Mouse (Mus musculus): ENCODE data around the gene Tdrd9. TPM values are rescaled to one million over a fixed set of nuclear protein-coding genes. Genes with fewer than 3 reads are reported as not detected.

The Tdrd9 gene
- total and polyA plus RNA-seq, 3 experiments: 28.9 to 46.5 TPM; not detected in 1

GRCm38 (mm10) chr12:112042681-112043080 is 71.3 kb downstream of the Tdrd9 start:
- TF ChIP-seq MAX (IDR thresholded peaks at IDR 0.05; ENCODE audit: low read length): no peak
- no peak for TF ChIP-seq ELF1 (IDR thresholded peaks at IDR 0.05; ENCODE audit: low read depth, low read length)
- no peak for TF ChIP-seq ZMIZ1 (IDR thresholded peaks at IDR 0.05; ENCODE audit: low read depth, low read length)
- TF ChIP-seq MXI1 (IDR thresholded peaks at IDR 0.05; ENCODE audit: low read depth, low read length): no peak
- no peak for TF ChIP-seq CHD2 (IDR thresholded peaks at IDR 0.05; ENCODE audit: low read length)
- no peak for TF ChIP-seq NRF1 (IDR thresholded peaks at IDR 0.05; ENCODE audit: insufficient read depth, low read depth, low read length, poor library complexity, severe bottlenecking)
- TF ChIP-seq MYC (IDR thresholded peaks at IDR 0.05; ENCODE audit: low read depth, low read length): no peak
- TF ChIP-seq KAT2A (conservative IDR thresholded peaks at IDR 0.05; ENCODE audit: low read depth, low read length): no peak
- TF ChIP-seq CTCF (IDR thresholded peaks at IDR 0.05 in 2 of 3, conservative IDR thresholded peaks at IDR 0.05 in 1 of 3; ENCODE audit: control insufficient read depth in 1 of 3, insufficient read depth in 1 of 3, low read depth in 2 of 3, low read length in 3 of 3, poor library complexity in 1 of 3, severe bottlenecking in 1 of 3): no peak
- TF ChIP-seq POLR2AphosphoS2 (IDR thresholded peaks at IDR 0.05; ENCODE audit: low read length): no peak
- no peak for TF ChIP-seq SMC3 (IDR thresholded peaks at IDR 0.05; ENCODE audit: low read depth, low read length)
- TF ChIP-seq GABPA (IDR thresholded peaks at IDR 0.05; ENCODE audit: low read depth, low read length): no peak
- TF ChIP-seq BHLHE40 (IDR thresholded peaks at IDR 0.05; ENCODE audit: borderline replicate concordance, low read depth, low read length): no peak
- TF ChIP-seq MAZ (IDR thresholded peaks at IDR 0.05; ENCODE audit: low read depth, low read length): no peak
- TF ChIP-seq JUND (IDR thresholded peaks at IDR 0.05; ENCODE audit: low read depth, low read length): no peak
- TF ChIP-seq ZKSCAN1 (IDR thresholded peaks at IDR 0.05; ENCODE audit: low read depth, low read length): no peak
- no peak for TF ChIP-seq EP300 (IDR thresholded peaks at IDR 0.05; ENCODE audit: low read depth in 1 of 2, low read length in 2 of 2)
- TF ChIP-seq USF1 (IDR thresholded peaks at IDR 0.05; ENCODE audit: low read depth, low read length): no peak
- TF ChIP-seq MAFK (IDR thresholded peaks at IDR 0.05; ENCODE audit: borderline replicate concordance, low read depth, low read length): no peak
- TF ChIP-seq USF2 (IDR thresholded peaks at IDR 0.05; ENCODE audit: borderline replicate concordance in 1 of 2, insufficient read depth in 1 of 2, low read depth in 1 of 2, low read length in 2 of 2): no peak
- DNase-seq (ENCODE audit: low read depth, low spot score): no peak
- H3K9me3 ChIP-seq (replicated peaks; ENCODE audit: insufficient read depth, low read length): peaks cover 9% of the 10 kb centered on the region
- H3K27ac ChIP-seq (ENCODE audit: control insufficient read depth, low read depth, low read length): no peak overlapping the region
- no peaks in the 10 kb centered on the region for H3K4me1 ChIP-seq (ENCODE audit: control insufficient read depth in 1 of 2, insufficient read depth in 2 of 2, low read length in 2 of 2)
- no peaks in the 10 kb centered on the region for H3K79me2 ChIP-seq (ENCODE audit: control insufficient read depth, insufficient read depth, low read length, poor library complexity)
- H3K9ac ChIP-seq (ENCODE audit: control insufficient read depth, low read depth, low read length, poor library complexity, severe bottlenecking): no peak overlapping the region
- H3K27me3 ChIP-seq (ENCODE audit: control insufficient read depth in 1 of 2, insufficient read depth in 2 of 2, low read length in 2 of 2): no peaks in the 10 kb centered on the region
- H3K4me3 ChIP-seq (ENCODE audit: control insufficient read depth in 1 of 2, insufficient read depth in 1 of 2, low read depth in 2 of 2, low read length in 2 of 2): no peak overlapping the region
- no peaks in the 10 kb centered on the region for H3K36me3 ChIP-seq (ENCODE audit: control insufficient read depth in 1 of 2, insufficient read depth in 2 of 2, low read length in 2 of 2)

- TF ChIP-seq SMC3 (IDR thresholded peaks at IDR 0.05; ENCODE audit: low read depth, low read length): peak; percentile 83
- TF ChIP-seq ZC3H11A (IDR thresholded peaks at IDR 0.05; ENCODE audit: low read depth, low read length): peak; percentile 55; the same call in 1 of the 2 replicates
- TF ChIP-seq TAL1 (IDR thresholded peaks at IDR 0.05; ENCODE audit: low read length): no peak
- TF ChIP-seq RAD21 (IDR thresholded peaks at IDR 0.05; ENCODE audit: low read depth, low read length): peak; percentile 75
- peak in 1 of 3 experiments; percentile 79; a peak in 2 of 6 replicates for TF ChIP-seq CTCF (IDR thresholded peaks at IDR 0.05 in 2 of 3, conservative IDR thresholded peaks at IDR 0.05 in 1 of 3; ENCODE audit: control insufficient read depth in 1 of 3, insufficient read depth in 1 of 3, low read depth in 2 of 3, low read length in 3 of 3, poor library complexity in 1 of 3, severe bottlenecking in 1 of 3)
- DNase-seq (ENCODE audit: low read depth, low spot score): peak; percentile 77
- Histone ChIP-seq H3K36me3 (ENCODE audit: control insufficient read depth in 1 of 2, insufficient read depth in 2 of 2, low read length in 2 of 2) (no peaks in the 10 kb centered on the region), H3K79me2 (ENCODE audit: control insufficient read depth, insufficient read depth, low read length, poor library complexity) (no peaks in the 10 kb centered on the region), H3K9ac (ENCODE audit: control insufficient read depth, low read depth, low read length, poor library complexity, severe bottlenecking) (no peak overlapping the region), H3K9me3 (replicated peaks; ENCODE audit: insufficient read depth, low read length) (peaks cover 4% of the 10 kb centered on the region; the same call in 1 of the 2 replicates), H3K27me3 (ENCODE audit: control insufficient read depth in 1 of 2, insufficient read depth in 2 of 2, low read length in 2 of 2) (no peaks in the 10 kb centered on the region), H3K4me3 (ENCODE audit: control insufficient read depth in 1 of 2, insufficient read depth in 1 of 2, low read depth in 2 of 2, low read length in 2 of 2) (no peak overlapping the region), H3K27ac (ENCODE audit: control insufficient read depth, low read depth, low read length) (no peak overlapping the region), H3K4me1 (ENCODE audit: control insufficient read depth in 1 of 2, insufficient read depth in 2 of 2, low read length in 2 of 2) (no peaks in the 10 kb centered on the region)
Measured at GRCm38 (mm10) chr12:112077651-112078050, 106.3 kb downstream of the Tdrd9 start.
